Mouse (Mus musculus): Measurements from ENCODE around the gene Stxbp6.

DNA sequence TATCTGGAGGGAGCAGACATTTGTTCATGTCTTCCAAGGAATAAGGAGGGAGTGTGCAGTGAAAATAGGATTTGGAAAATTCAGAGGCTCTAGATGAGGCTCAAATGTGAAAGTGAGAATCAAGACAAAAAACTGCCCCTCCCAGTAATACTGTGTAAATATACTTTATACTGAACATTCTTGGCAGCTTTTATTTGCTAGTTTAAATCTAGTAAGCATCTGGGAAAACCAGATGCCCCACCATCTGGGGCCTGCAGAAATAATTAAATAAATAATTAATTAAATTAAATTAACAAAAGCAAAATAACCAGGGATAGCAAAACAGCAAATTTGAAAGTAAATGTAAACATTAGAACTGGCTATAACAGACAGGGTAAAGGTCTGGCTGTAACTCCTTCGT is 224.0 kb downstream of the Stxbp6 start:
- TF ChIP-seq GATA1 (IDR thresholded peaks at IDR 0.05; ENCODE audit: borderline replicate concordance, low read length) (no peak), FLI1 (IDR thresholded peaks at IDR 0.05; ENCODE audit: low read length) (no peak)
